18 mouse cellular contexts compared by ENCODE assay signal in the genomic region with DNA sequence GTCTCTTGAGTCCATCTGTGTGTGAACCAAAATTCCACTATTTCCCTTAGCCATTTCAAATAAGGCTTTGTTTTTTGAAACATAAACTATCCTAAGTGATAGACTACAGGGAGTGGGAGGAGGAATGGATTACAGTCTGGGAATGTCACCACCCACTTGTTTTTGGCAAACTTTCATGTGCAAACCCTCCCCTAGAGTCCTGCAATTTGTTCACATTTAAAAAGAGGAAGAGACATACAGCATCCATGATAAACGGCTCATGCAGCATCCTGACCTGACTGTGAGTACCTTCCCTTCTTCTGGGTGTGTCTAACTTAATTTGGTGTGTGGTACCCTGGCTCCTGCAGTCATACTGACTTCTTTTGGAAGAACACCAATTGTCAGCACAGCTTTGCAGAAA.
DNase-seq lines count a peak whose midpoint lies in the region; ATAC-seq and TF ChIP-seq lines count a peak whose summit lies in the region.
"Had no signal": no experiment of that assay in that cellular context is flagged by ENCODE, and none has a peak within 500 bp of the region (broad histone marks: within the 10 kb centered on the region; RNA-seq: fewer than 3 reads in every experiment).

No protein-coding gene starts in this region.

- H3K4me2 ChIP-seq in kidney, embryonic 16.5 days (replicated peaks; ENCODE audit: low read depth, low read length), result no peak overlapping the region
- no peak overlapping the region for H3K4me2 ChIP-seq in kidney, embryonic 15.5 days
- H3K4me2 ChIP-seq: forebrain, embryonic 13.5 days; limb, embryonic 13.5 days had no signal

- H3K27me3 ChIP-seq in kidney, embryonic 16.5 days (ENCODE audit: insufficient read depth, low read length), result no peaks in the 10 kb centered on the region
- no peaks in the 10 kb centered on the region for H3K27me3 ChIP-seq in kidney, embryonic 15.5 days
- H3K27me3 ChIP-seq: forebrain, embryonic 13.5 days; limb, embryonic 13.5 days had no signal

- H3K4me3 ChIP-seq in kidney, embryonic 16.5 days (ENCODE audit: low read length), result no peak overlapping the region
- no peak overlapping the region for H3K4me3 ChIP-seq in kidney, embryonic 15.5 days (replicated peaks)
- no peak overlapping the region for H3K4me3 ChIP-seq in layer of hippocampus, adult 2 months
- H3K4me3 ChIP-seq: forebrain, embryonic 13.5 days; limb, embryonic 13.5 days had no signal

- intact Hi-C loops in left cerebral cortex, postnatal 36 days (cut with DNase I), result loop anchor here (1.0 kb wide), 1 partner anchor 30 kb away; no protein-coding TSS in a partner anchor

- ATAC-seq in kidney, embryonic 16.5 days (ENCODE audit: low FRiP score, low TSS enrichment), result peak; percentile 35; the same call in 1 of the 2 replicates
- ATAC-seq in kidney, embryonic 15.5 days (replicated peaks; ENCODE audit: low FRiP score), result no peak
- ATAC-seq: forebrain, embryonic 13.5 days had no signal

- no peaks in the 10 kb centered on the region for H3K36me3 ChIP-seq in kidney, embryonic 16.5 days (ENCODE audit: insufficient read depth, low read length)
- H3K36me3 ChIP-seq in kidney, embryonic 15.5 days, result no peaks in the 10 kb centered on the region
- H3K36me3 ChIP-seq: limb, embryonic 13.5 days had no signal

- no peaks in the 10 kb centered on the region for H3K4me1 ChIP-seq in kidney, embryonic 16.5 days (ENCODE audit: insufficient read depth, low read length)
- H3K4me1 ChIP-seq in kidney, embryonic 15.5 days, result 0 out of 2 replicates have a peak, but pooled peaks cover 3% of the 10 kb centered on the region
- H3K4me1 ChIP-seq: forebrain, embryonic 13.5 days; limb, embryonic 13.5 days had no signal

- H3K9ac ChIP-seq in kidney, embryonic 16.5 days (replicated peaks; ENCODE audit: low read length), result no peak overlapping the region
- H3K9ac ChIP-seq in kidney, embryonic 15.5 days, result no peak overlapping the region
- H3K9ac ChIP-seq: forebrain, embryonic 13.5 days; limb, embryonic 13.5 days had no signal

- H3K27ac ChIP-seq in kidney, embryonic 16.5 days (ENCODE audit: low read length), result no peak overlapping the region
- no peak overlapping the region for H3K27ac ChIP-seq in kidney, embryonic 15.5 days
- no peak overlapping the region for H3K27ac ChIP-seq in layer of hippocampus, adult 2 months
- H3K27ac ChIP-seq: forebrain, embryonic 13.5 days; limb, embryonic 13.5 days; stomach, postnatal 0 days had no signal

- H3K9me3 ChIP-seq in kidney, embryonic 16.5 days (ENCODE audit: low read length), result no peaks in the 10 kb centered on the region
- no peaks in the 10 kb centered on the region for H3K9me3 ChIP-seq in kidney, embryonic 15.5 days (replicated peaks)
- H3K9me3 ChIP-seq: forebrain, embryonic 13.5 days; limb, embryonic 13.5 days had no signal

- no peak for TF ChIP-seq CTCF in layer of hippocampus, adult 2 months (conservative IDR thresholded peaks at IDR 0.05)

- peak; percentile 57 for DNase-seq in right cerebral cortex, adult 18-20 months
- DNase-seq in right cerebral cortex, postnatal 25 days, result no peak
- peak; percentile 29 to 46 for DNase-seq in layer of hippocampus, adult 2 months (ENCODE audit: low spot score in 2 of 2)
- DNase-seq in left cerebral cortex, postnatal 36 days (ENCODE audit: low spot score in 2 of 2), result peak; percentile 43 to 51
- DNase-seq in natural killer cell, adult 2 months (ENCODE audit: low spot score in 2 of 2), result no peak
- no peak for DNase-seq in spleen, postnatal 14 days (ENCODE audit: low spot score in 2 of 2)
- DNase-seq: adrenal gland, postnatal 25 days; cerebellum, postnatal 10 days; gastrocnemius, postnatal 14 days; heart, postnatal 36 days; kidney, postnatal 25 days; midbrain, embryonic 14.5 days; spleen, adult 18-20 months had no signal

- WGBS in kidney, embryonic 16.5 days, result 53% methylated on average over 1 of the region's 1 CpGs
- 44% methylated on average over 1 of the region's 1 CpGs for WGBS in kidney, embryonic 15.5 days

Comparison
In these comparisons a context has a peak if more than half of its experiments do, and no peak if none do; other contexts are left out.
1. DNase-seq: peak in right cerebral cortex, adult 18-20 months (single experiment), layer of hippocampus, adult 2 months (2 of 2) and left cerebral cortex, postnatal 36 days (2 of 2); none in right cerebral cortex, postnatal 25 days (single experiment), natural killer cell, adult 2 months (0 of 2) and spleen, postnatal 14 days (0 of 2).